Mouse (Mus musculus) retina, postnatal 7 days (tissue): ENCODE measurements around the gene Dbh.

Source experiments
- DNase-seq: peaks from one replicate; pipeline ENCODE4 v3.0.0-alpha.2; 2012; ENCODE audit warnings: low read depth, low spot score

The Dbh gene

DNA sequence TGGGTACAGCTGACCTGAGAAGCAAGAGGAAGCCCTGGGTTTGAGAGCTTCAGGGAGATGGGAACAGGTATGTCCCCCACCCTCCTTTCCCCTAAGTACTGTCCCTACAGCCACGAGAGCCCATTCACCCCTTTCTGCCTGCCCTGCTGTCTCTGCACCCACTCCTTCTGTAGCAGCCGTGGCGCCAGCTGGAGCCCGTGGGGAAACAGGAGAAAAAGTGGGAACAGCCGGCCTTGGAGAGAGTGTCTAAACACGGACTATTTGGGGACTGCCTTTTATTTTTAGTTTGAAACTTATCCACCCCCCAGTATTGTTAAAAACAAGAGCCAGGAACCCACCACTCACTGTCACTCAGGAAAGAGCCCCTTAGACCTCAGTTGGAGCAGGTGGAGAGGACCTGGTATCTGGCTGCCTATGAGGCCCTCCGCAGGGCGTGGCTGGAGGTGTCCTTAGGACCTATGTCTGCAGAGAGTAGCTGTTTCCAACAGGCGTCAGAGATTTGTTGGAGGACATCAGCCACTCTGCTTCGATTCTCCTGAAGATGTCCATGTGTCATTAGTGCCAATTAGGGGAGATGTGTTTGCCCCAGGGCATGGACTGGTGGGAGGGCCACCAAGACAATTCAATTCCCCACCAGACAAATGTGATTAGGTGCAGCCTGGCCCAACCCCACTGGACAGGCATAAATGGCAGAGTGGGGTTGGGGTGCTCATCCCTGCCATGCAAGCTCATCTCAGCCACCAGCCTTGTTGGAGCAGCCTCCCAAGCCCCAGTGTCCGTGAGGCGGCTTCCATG is at the start of gene Dbh:
Gene Dbh (plus strand): TSS at position 438 of the 795 bp plus-strand sequence.
- DNase-seq = no peak

DNA sequence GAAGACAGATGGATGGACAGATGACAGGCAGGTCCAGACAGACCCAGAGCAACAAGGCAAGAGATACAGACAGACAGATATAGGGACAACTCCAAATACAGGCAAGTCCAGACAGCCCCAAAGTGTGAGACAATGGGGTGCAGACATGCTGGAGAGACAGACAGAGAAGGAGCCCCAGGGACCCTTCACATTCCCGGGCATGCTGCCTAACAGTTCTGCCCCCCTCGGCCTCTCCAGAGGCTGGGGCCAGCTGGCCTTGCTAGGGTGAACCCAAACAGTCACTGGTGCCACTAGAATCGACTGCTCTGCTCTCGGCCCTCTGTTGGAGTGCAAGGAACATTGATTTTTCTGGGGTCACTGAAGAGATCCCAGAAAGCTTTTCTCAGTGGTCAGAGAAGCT is 46.6 kb upstream of the Dbh start:
- no peak for DNase-seq

DNA sequence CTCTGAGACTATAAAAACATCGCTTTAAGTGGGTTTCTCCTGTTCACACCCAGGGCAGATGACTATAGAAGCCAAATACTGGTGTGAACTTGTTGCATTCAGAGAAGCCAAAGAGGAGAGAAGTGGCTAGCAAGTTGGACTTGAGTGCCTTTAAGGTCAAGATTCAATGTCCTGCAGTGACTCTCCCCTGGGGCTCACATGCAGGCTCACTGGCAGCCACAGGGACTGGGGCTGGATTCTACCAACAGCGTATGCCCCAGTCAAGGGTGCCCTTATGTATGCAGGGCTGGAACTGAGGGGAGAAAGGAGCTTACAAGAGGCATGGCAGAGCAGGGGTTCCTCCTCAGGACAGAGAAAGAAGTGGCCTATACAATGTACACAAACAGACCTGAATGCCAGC is 45.3 kb upstream of the Dbh start:
- DNase-seq = no peak

DNA sequence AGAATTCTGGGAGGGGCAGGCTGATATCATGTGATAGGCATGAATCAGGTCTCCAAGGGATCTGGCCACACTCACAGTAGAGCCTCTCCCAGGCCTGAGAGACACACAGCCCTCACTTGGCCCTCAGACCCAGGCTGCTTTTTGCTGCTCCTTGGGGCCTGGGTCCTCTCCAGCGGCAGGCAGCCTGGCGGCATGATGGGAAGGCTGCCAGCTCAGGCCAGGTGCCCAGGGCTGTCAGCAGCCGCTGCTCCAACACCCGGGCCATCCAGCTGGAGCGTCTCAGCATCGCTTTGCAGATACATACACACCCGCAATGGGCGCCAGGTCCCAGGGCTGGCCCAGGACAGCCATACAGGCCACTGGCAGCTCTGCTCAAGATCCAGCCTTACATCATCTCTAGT is 44.8 kb upstream of the Dbh start:
- no peak for DNase-seq

DNA sequence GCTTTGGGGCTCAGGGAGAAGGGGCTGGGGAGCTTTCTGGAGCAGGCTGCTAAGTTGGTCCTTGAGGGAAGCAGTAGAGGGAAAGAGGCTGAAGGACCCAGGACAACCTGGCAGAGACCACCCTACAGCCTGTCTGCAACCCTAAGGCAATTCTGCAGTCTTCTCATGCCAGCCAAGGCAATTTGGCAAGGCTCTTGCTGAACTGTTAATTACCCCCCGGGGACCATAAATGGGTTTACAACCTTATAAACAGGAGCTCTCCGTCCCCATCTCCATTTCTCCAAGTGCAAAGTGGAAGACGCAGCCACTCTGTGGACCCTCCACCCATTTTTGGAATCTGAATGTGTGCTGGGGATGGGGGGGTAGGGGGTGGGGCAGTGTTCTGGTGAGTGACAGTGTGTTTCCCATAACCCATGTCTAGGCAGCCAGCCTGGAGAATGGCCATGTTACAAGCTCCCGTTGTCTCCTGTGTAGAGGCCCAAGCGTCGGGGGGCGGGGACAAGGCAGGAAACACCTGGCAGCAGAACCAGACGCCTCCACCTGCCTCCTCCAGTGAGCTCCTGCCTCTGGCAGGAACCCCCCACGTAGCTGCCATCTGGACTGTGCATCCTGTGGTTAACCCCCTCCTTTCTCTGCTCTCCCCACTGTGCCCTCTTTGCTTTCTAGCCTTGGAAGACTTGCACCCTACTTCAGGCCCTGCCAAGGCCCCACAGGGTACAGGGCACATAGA is 43.2 kb upstream of the Dbh start:
- DNase-seq = no peak

DNA sequence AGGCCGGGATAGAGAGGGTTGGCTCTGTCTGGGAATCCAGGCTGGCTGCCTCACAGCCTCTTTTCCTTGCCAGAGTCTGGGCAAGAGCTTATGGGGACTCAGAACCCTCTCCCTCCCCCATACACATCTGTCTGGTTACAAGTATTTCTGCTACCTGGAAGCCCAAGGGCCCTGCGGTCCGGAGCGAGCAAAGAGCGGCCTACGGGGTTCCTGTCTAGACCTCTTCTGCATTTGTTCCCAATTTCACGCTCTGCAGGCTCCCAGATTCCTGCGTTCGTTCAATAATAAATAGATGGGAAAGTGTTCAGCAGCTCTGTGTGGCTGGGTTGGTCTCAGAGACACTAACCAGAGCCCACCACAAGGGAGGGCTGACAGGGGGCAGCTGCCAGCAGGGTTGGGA is 42.5 kb upstream of the Dbh start:
- DNase-seq = no peak

DNA sequence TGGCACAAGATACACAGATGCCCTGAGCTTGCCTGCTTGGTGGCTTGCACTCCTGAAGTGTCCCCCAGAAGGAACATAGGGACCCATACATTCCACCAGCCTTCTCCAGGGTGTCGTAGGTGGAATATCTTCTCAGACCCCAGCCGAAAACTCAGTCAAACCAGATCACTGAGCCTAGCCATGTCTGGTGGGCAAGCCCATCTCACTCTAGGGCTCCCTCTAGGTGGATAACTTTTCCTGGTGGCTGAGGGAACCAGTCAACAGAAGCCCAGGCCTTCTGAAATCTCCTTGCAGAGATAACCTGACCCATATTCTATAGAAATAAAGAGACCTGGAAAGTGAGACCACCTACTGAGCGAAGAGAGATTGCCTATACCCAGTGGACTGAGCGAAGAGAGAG is 41.9 kb upstream of the Dbh start:
- no peak for DNase-seq

DNA sequence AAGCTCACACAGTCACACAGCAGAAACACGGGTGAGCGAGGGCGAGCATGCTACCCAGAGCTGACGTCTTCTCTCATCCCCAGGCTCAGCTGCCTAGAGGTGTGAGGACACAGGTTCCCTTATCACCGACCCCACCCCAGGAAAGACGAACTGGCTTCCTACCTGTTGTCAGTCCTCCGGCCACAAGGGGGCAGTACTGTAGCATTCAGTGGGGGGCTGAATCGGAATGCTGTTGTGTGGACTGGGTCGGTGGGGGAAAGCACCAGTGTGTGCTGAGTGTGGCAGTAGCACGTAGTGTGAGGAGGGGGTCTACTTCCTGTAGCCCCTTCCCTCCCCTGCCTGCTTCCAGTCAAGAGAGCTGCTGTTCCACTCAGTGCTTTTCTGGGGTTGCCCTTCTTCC is 39.1 kb upstream of the Dbh start:
- no peak for DNase-seq

DNA sequence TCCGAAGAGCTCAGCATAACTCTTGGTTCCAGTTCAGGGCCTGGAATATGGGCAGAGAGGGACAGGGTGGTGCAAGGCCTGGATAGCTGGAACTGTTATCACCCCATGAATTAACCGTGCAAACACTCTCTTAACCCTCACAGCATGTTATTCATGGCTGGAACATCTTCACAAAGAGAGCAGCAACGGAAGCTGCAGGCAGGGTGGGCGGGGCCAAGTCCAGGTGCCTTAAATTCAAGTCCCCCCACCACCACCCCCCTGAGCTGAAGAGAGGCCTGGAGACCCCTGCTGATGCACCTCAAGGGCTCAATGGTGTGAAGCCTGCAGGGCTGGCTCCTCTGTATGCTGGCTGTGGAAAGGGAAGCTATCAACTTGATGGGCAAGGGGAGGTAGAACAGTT is 38.5 kb upstream of the Dbh start:
- DNase-seq = no peak

DNA sequence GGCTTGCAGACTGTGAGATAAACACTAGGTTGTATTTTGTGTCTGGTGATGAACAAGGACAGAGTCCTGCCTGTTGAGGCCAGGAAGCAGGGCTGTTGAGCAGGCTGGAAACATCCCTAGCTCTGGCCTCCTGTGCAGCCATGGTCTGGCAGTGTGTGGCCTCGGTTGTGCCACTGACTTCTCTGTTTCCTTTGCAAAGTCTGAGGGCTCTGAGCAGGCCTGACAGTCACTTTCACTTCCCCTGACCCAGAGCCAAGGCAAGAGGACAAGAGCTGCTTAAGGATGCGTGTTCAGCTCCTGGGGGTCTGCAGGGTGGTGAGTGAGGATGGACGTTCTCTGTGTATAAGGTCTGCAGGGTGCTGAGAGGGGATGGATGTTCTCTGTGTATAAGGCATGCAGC is 36.0 kb upstream of the Dbh start:
- no peak for DNase-seq

DNA sequence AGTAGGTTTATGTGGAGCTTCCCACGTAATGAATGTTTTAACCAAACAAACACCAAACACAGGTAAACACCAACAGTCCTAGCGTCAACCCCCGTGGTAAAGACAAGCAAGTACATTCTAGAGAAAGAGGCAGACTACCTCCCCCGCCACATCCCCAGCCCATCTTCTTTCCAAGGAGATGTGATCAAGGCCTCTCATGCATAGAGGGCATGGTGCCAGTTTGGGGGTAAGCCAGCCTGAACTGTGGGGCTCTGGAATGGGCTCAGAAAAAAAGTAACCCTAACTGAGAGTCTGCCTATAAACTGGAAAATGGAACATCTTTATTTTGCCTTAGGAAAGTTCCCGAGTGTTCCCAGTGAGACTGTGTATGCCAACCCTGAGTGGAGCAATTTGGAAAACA is 29.1 kb upstream of the Dbh start:
- DNase-seq = no peak

DNA sequence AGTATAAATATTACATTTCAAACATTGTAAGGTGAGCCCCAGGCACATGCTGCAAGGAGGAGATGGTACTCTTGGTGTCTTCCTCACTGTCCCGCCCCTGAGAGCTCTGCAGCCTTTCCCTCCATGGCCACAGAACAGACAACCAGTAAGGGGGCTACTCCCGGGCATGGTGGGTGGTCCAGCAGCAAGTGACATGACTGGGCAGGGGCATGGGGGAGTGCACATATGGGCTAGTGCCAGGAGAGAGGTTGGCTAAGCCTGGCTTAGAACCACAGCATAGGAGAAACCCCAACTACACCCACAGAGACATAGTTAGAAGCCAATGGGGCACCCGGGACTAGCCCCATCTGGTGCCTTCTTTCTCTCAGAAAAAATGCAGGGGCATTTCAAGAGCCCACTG is 28.7 kb upstream of the Dbh start:
- DNase-seq = no peak

DNA sequence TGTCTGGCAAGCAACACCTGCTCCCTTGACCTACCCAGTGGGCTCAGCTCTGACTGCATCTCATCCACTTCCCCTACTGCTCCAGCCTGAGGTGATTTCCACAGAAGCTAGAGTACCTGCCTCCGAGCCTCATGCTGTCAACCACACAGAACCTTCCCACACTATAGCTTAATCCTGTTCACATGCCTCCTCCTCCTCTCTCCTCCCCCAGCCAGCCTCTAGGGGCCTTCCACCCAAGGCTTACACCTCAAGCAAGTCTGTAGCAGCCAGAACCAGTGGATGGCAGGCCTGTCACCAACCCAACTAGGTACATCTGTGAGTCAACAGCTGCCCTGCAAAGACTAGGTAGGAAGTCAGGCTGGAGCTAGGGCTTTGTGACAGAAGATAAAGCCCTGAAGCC is 28.2 kb upstream of the Dbh start:
- DNase-seq = no peak

DNA sequence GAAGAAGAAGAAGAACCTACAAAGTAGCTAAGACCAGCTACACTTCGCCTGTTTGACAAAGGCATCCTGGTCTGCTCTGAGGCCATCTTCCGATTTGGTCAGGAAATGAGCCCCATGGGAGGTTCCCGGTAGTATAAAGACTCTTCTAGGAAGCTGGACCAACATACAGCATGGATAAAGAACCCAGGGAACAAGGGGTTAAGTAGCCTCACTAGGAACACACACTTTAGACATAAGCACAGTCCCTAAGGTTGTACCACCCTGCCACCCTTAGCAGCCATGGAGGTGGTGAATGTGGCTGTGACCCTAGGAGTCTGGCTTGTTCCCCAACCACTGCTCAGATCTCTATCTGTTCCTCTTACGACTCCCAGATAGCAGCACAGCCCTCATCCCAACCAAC is 26.7 kb upstream of the Dbh start:
- DNase-seq = no peak

DNA sequence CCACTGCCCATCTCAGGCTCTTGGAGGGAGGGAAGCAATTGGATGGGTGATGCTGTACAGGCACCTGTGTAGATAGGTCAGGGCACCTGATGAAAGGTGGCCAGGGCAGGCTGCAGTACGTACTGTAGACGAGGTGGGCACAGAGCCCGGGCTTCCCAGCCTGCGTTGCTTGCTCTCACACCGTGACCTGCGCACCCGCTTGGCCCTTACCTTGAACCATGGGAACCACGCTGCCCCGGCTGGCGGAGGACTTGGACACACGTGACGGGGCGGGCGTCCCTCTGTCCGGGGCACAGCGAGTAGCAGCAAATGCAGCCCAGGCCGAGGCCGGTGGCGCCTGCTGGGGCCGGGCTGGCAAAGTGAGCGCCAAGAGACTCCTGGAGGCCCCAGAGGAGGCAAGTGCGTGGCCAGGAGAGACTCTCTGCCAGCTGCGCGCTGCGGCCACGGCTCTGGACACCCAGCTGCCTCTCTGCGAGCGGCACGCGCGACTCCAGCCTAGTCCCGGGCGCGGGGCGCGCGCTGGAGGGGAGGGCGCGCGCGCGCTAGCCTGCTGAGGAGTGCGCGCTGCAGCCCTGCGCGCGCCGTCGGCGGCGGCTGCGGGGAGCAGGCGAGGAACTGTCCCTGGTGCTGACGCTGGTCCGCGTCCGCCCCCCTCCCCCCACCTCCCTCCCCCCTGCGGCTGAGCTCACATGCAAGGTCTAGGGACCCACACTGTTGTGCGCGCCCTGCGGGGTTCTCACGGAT is 22.9 kb upstream of the Dbh start, which contains the start of gene Fam163b:
Gene Fam163b (minus strand): TSS at position 542 of the 744 bp plus-strand sequence.
- DNase-seq = peak; percentile 27

DNA sequence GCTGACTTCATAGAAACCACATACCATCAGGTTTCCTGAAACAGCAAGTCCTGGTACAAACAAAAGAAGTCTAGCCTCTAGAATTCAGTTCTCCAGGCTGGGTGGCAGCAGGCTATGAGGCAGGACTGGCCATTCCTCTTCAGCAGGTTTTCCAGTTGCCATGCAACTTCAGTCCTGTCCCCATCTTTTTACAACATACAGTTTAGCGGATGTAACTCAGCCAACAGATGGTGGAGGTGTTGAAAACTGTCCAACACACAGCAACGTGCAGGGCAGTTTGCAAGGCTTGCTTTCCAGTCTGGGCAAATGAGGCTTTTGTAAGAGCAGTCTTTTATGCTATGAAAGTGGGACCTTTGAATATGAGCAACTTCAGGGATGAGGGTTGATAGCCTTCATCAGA is 20.1 kb upstream of the Dbh start:
- DNase-seq = no peak

DNA sequence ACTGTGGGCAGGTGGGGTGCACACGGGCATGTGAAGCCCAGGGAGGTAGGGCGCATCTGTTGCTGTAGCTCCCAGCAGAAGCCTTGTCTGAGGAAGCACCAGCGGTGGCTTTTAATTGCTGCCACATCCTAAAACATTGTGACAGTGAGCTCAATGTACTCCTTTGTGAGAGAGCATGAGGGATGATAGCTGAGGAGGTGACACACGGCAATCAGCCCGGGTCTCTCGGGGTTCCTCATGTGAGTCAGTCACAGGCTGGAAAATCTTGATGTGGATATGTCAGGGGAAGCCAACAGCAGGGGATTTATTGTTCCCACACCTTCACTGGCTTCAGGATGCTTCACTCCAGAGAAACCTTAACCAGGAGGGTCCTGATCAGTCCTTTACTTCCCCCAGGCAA is 18.2 kb upstream of the Dbh start:
- DNase-seq = no peak

DNA sequence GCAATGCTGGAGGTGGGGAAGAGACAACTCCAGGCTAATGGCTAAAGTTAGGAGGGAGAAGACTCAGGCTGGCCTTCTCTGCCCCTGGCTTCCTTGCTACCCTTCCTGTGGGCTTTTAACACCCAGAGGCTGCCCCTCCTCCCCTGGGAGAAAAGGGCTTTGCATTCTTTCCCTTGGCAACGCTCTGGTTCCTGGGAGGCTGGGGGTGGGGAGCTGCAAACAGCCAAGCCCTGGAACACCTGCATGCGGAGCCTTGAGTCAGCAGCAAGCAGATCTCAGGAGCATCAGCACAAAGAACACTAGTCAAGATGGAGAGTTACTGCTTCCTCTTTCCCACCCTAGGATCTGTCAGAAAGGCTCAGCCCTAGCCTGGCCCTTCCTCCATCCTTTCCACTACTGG is 15.6 kb upstream of the Dbh start:
- no peak for DNase-seq

DNA sequence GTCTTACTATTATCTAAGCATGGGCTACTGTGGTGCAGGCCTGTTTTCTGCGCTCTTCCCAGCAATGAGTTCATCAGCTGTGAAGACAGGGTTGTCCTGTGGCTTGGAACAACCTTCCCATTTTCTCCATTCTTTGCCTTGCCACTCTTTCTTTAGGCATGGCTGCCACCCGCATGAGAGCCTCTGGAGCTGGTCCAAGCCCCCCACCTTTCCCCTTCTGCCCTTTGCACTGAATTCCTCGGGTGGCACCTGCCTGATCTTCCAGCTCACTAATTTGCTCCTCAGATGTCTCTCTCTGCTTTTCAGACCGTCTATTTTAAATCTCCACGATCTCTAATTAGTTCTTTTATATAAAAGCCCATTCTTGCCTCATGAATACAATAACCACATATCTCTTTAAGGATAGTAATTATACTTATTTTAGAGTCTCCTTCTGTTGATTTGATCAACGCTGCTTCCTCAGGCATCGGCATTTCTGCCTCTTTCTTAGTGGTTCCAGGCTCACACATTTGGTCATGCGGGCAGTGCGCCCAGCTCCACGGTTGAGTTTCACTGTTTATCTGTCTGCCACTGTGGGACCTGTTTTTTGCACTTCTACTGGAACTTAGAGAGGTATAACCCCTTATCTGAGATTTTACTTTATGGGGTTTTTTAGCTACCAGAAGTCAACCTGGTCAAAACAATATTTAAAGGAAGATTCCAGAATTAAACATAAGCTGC is 10.4 kb upstream of the Dbh start:
- DNase-seq = no peak

DNA sequence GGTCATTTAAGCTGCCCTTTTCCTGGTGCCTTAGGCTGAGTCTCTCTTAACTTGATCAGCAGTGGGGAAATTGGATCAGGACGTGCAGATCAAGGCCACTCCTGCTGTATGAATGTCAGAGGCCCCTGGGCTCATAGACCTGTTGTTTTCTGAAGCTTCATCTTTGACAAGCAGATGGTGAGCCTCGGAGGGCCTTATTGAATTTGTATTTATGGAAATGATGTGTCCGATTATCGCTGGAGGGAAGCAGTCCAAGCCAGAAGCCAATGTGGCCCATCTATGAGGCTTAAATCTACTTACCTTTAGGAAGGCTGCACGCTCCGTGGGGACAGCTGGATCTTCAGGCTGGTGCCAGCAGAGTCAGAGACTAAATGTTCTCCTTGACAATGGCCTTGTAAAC is 8.4 kb upstream of the Dbh start:
- no peak for DNase-seq

DNA sequence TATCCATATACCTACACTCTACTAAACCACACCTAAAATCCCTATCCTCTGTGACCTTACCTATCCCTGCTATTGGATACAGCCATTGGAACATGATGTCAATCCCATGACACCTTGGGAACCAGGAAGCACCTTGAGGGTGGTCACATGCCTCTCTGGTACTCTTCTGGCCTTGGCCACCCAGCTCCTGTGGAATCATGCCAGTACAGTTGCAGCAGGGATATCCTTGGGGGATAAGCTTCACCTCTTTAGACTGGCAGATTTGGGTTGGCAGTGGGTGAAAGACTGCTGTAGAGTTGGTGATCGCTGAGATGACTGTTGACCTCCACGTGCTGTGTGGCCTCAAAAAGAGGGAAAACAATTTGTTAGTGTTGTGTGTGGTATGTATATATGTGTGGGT is 3.5 kb upstream of the Dbh start:
- no peak for DNase-seq

DNA sequence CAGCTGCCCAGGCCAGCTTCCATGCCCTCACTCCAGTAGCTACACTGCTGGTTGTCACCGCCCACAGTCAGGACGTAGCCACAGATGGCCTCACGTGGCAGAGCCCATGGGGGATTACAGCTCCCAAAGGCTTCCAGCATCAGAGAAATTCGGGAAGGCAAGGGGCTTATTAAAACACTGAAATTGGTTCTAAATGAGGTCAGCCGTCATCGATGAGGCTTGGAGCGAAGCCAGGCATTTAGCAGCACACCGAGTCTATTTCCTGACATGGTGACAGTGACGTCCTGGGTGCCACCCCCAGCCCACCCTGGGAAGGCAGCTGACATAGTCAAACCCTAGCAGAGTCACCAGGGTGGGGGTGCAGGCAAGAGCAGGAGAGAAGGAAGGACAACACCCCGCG is 2.4 kb upstream of the Dbh start:
- peak; percentile 20 for DNase-seq
